Mouse (Mus musculus) limb, embryonic 11.5 days (tissue): Measurements from ENCODE around the gene Alkbh6. TPM values are rescaled to one million over a fixed set of nuclear protein-coding genes. Genes with fewer than 3 reads are reported as not detected.

Experiments
- ATAC-seq: fragments of 200-750 bp; cut with Nextera tagmentation; 2 replicates; pipeline ENCODE4 v1.8.0; 2017; ENCODE audit warnings: low read depth; ENCODE audit not compliant: insufficient number of reproducible peaks, low FRiP score, low TSS enrichment
- DNase-seq: peaks from one replicate; pipeline ENCODE4 v3.0.0-alpha.2; 2015; ENCODE audit warnings: low spot score
- H3K27ac ChIP-seq: fragments of 300-500 bp; sonication (generic); replicated peaks from 2 replicates; pipeline ENCODE4 v1.5.1; 2014; ENCODE audit warnings: low read depth, mild to moderate bottlenecking, low read length
- H3K27me3 ChIP-seq: fragments of 300-500 bp; sonication (generic); 2 replicates; pipeline ENCODE4 v1.6.1; 2014; ENCODE audit warnings: mild to moderate bottlenecking, low read length, mixed read lengths; ENCODE audit not compliant: control insufficient read depth, insufficient read depth
- H3K36me3 ChIP-seq: fragments of 300-500 bp; sonication (generic); 2 replicates; pipeline ENCODE4 v1.6.1; 2014; ENCODE audit warnings: mild to moderate bottlenecking, low read length, moderate library complexity, mixed read lengths; ENCODE audit not compliant: control insufficient read depth, insufficient read depth
- H3K4me1 ChIP-seq: fragments of 300-500 bp; sonication (generic); 2 replicates; pipeline ENCODE4 v1.6.1; 2014; ENCODE audit warnings: low read length, mixed read lengths; ENCODE audit not compliant: control insufficient read depth, insufficient read depth
- H3K4me2 ChIP-seq: fragments of 300-500 bp; sonication (generic); 2 replicates; pipeline ENCODE4 v1.6.1; 2014; ENCODE audit warnings: low read depth, mild to moderate bottlenecking, moderate library complexity; ENCODE audit not compliant: severe bottlenecking
- H3K4me3 ChIP-seq: fragments of 300-500 bp; sonication (generic); 2 replicates; pipeline ENCODE4 v1.5.1; 2014; ENCODE audit warnings: low read depth, low read length
- H3K9ac ChIP-seq: fragments of 300-500 bp; sonication (generic); 2 replicates; pipeline ENCODE4 v1.6.1; 2014; ENCODE audit warnings: mild to moderate bottlenecking, low read length
- H3K9me3 ChIP-seq: fragments of 300-500 bp; sonication (generic); 2 replicates; pipeline ENCODE4 v1.6.1; 2016; ENCODE audit warnings: low read length; ENCODE audit not compliant: control insufficient read depth
- WGBS: fragments of 180-500 bp; shearing (Covaris S2); extraction: QIAGEN DNeasy Blood & Tissue Kit; methylation state at CpG from one replicate; pipeline ENCODE4 v1.1.7; 2014; 5-methylcytosine and 5-hydroxymethylcytosine counted together
- polyA plus RNA-seq: library from polyadenylated mRNA; unstranded; fragments of >200 nt; fragmentation: Nextera tagmentation; extraction: Ambion mirVana; gene quantifications from 2 replicates; pipeline ENCODE4 v1.2.1, GENCODE M21; 2014

The Alkbh6 gene
- polyA plus RNA-seq, 1 experiment from 2014 or later: 97.6 TPM

DNA sequence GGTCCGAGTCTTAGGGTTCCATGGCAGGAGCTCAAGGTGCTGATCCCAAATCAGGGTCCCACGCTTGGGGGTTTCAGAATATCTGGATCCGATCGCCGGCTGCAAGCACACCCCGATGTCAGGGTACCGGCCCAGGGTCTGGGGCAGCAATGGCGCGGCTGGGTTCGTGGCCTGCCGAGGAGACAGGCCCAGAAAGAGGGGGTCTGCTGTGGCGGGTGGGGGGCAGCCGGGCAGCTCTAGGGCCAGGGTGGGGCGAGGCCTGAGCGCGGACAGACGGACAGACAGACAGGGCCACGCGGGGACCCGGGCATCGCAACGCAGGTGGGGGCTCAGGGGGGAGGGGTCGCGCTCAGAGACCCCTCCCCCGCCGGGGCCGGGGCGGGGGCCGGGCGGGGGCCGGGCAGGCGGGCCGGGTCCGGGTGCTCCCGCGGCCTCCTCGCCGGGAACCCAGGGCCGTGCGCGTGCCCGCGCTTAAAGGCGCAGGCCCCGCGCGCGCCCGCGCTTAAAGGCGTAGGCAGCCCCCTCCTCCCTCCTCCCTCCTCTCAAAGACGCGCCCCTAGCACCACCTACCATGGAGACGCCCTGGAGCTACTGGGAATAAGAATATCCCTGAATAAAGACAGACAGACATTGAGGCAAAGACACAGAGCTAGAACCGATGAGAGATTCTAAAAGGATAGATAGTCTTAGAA is 54.3 kb downstream of the Alkbh6 start, which contains the start of gene Lrfn3:
Gene Lrfn3, minus strand, starts transcription at position 121 of the 692 bp plus-strand sequence.
- peaks cover 14% of the 10 kb centered on the region; the same call in 1 of the 2 replicates for H3K4me1 ChIP-seq
- H3K4me3 ChIP-seq: peak within 1 kb of the TSS; percentile 73
- H3K4me2 ChIP-seq: peak within 1 kb of the TSS; percentile 87
- WGBS: 2% methylated on average over 45 of the region's 55 CpGs
- H3K9ac ChIP-seq: peak within 1 kb of the TSS; percentile 88
- H3K9me3 ChIP-seq: no peaks in the 10 kb centered on the region
- H3K36me3 ChIP-seq: no peaks in the 10 kb centered on the region
- peak; percentile 50; the same call in 1 of the 2 replicates for ATAC-seq
- no peak within 1 kb of the TSS for H3K27ac ChIP-seq
- peak; percentile 77 for DNase-seq
- H3K27me3 ChIP-seq: no peaks in the 10 kb centered on the region

DNA sequence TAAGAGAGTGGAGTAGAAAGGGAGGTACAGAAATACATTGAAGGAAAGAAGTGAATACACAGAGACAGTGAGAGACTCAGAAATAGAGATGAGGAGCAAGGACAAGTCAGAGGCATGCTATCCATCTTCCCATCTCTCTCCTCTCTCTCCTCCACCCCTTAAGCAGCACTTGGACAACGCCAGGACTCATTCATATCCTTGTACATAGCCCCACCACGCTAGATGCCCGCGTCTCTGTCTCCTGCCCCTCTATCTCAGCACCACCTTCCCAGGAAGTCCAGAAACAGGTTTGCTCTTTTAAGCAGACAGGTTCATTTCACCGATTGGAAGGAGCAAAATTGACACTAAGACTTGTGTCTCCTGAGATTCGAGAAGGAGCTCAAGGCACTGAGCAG is 54.8 kb downstream of the Alkbh6 start:
- no peaks in the 10 kb centered on the region for H3K27me3 ChIP-seq
- ATAC-seq (no peak), DNase-seq (no peak)
- no peaks in the 10 kb centered on the region for H3K36me3 ChIP-seq
- WGBS: 66% methylated on average over 6 of the region's 6 CpGs
- no peaks in the 10 kb centered on the region for H3K9me3 ChIP-seq
- H3K27ac ChIP-seq: no peak overlapping the region
- peak overlapping the region; percentile 73 for H3K4me3 ChIP-seq
- peaks cover 16% of the 10 kb centered on the region; the same call in 1 of the 2 replicates for H3K4me1 ChIP-seq
- peak overlapping the region; percentile 87 for H3K4me2 ChIP-seq
- no peak overlapping the region for H3K9ac ChIP-seq

Other genes starting within 250 kb of the Alkbh6 start
- gene Zfp82, start 235.8 kb upstream of the Alkbh6 start, polyA plus RNA-seq: 4.3 and 4.7 TPM in 2 replicates
- 3.2 and 4.6 TPM in 2 replicates for gene Gm26920, start 218.3 kb upstream of the Alkbh6 start, polyA plus RNA-seq
- gene Zfp566, start 218.2 kb upstream of the Alkbh6 start, polyA plus RNA-seq: 17.0 and 19.7 TPM in 2 replicates
- gene Zfp260, start 213.9 kb upstream of the Alkbh6 start, polyA plus RNA-seq: 142 and 150 TPM in 2 replicates
- 6.5 and 8.6 TPM in 2 replicates for gene Zfp382, start 186.8 kb upstream of the Alkbh6 start, polyA plus RNA-seq
- 14.6 and 18.7 TPM in 2 replicates for gene Zfp146, start 139.0 kb upstream of the Alkbh6 start, polyA plus RNA-seq
- gene Cox7a1, start 124.6 kb upstream of the Alkbh6 start, polyA plus RNA-seq: 2.3 and 2.9 TPM in 2 replicates
- 53.1 and 53.7 TPM in 2 replicates for gene Capns1, start 109.9 kb upstream of the Alkbh6 start, polyA plus RNA-seq
- 182 and 186 TPM in 2 replicates for gene Polr2i, start 76.8 kb upstream of the Alkbh6 start, polyA plus RNA-seq
- 232 and 241 TPM in 2 replicates for gene Tbcb, start 76.4 kb upstream of the Alkbh6 start, polyA plus RNA-seq
- 0.27 TPM in 1 of 2 replicates, not detected in the other for gene Ovol3, start 73.0 kb upstream of the Alkbh6 start, polyA plus RNA-seq
- 0.16 and 0.19 TPM in 2 replicates for gene Thap8, start 28.6 kb upstream of the Alkbh6 start, polyA plus RNA-seq
- 10.4 and 14.9 TPM in 2 replicates for gene Wdr62, start 28.3 kb upstream of the Alkbh6 start, polyA plus RNA-seq
- 64.7 and 70.0 TPM in 2 replicates for gene Clip3, start 17.0 kb upstream of the Alkbh6 start, polyA plus RNA-seq
- 72.3 and 75.3 TPM in 2 replicates for gene Syne4, start 6.1 kb downstream of the Alkbh6 start, polyA plus RNA-seq
- gene E130208F15Rik, start 13.0 kb downstream of the Alkbh6 start, polyA plus RNA-seq: not detected in 2 replicates
- 21.6 TPM in 2 replicates for gene Sdhaf1, start 15.2 kb downstream of the Alkbh6 start, polyA plus RNA-seq
- 4.9 and 5.0 TPM in 2 replicates for gene Lrfn3, start 54.1 kb downstream of the Alkbh6 start, polyA plus RNA-seq
- gene Tyrobp, start 105.0 kb downstream of the Alkbh6 start, polyA plus RNA-seq: 8.4 and 12.6 TPM in 2 replicates
- 0.39 TPM in 1 of 2 replicates, not detected in the other for gene Hcst, start 111.1 kb downstream of the Alkbh6 start, polyA plus RNA-seq
- gene Nfkbid, start 113.0 kb downstream of the Alkbh6 start, polyA plus RNA-seq: 0.96 and 1.4 TPM in 2 replicates
- gene Aplp1, start 136.8 kb downstream of the Alkbh6 start, polyA plus RNA-seq: 16.6 and 18.0 TPM in 2 replicates
- 0.13 TPM in 1 of 2 replicates, not detected in the other for gene Kirrel2, start 149.0 kb downstream of the Alkbh6 start, polyA plus RNA-seq
- 0.15 TPM in 1 of 2 replicates, not detected in the other for gene Nphs1, start 149.6 kb downstream of the Alkbh6 start, polyA plus RNA-seq
- 0.33 TPM in 1 of 2 replicates, not detected in the other for gene Prodh2, start 184.9 kb downstream of the Alkbh6 start, polyA plus RNA-seq
- gene Arhgap33, start 226.3 kb downstream of the Alkbh6 start, polyA plus RNA-seq: 12.1 and 12.9 TPM in 2 replicates
- gene Hspb6, start 243.5 kb downstream of the Alkbh6 start, polyA plus RNA-seq: 6.1 and 6.9 TPM in 2 replicates
- 20.0 and 21.9 TPM in 2 replicates for gene Proser3, start 243.6 kb downstream of the Alkbh6 start, polyA plus RNA-seq